Mouse (Mus musculus): ENCODE results near the gene Tmbim1. TPM values are rescaled to one million over a fixed set of nuclear protein-coding genes. Genes with fewer than 3 reads are reported as not detected.

The Tmbim1 gene
- polyA plus RNA-seq, 1 experiment from 2014 or later: 25.5 TPM

- H3K27me3 ChIP-seq (ENCODE audit: insufficient read depth, low read length): no peaks in the 10 kb centered on the region
These were observed 26.9 kb downstream of the Tmbim1 start, which contains the start of gene Gpbar1 for GRCm38 (mm10) chr1:74278538-74278937. TSS of gene Gpbar1 (plus strand) at chr1:74278550.

GRCm38 (mm10) chr1:74277883-74278537 lies 27.4 kb downstream of the Tmbim1 start:
- TF ChIP-seq CTCF (IDR thresholded peaks at IDR 0.05; ENCODE audit: low read depth): no peak
- H3K4me2 ChIP-seq: no peak overlapping the region
- H3K36me3 ChIP-seq (ENCODE audit: insufficient read depth): peaks cover 43% of the 10 kb centered on the region
- no peak for DNase-seq
- no peak overlapping the region for H3K27ac ChIP-seq (ENCODE audit: low read depth)
- no peaks in the 10 kb centered on the region for H3K27me3 ChIP-seq (ENCODE audit: insufficient read depth, low read length)
- no peak overlapping the region for H3K9ac ChIP-seq
- 57% methylated on average over 8 of the region's 8 CpGs for WGBS
- ATAC-seq (ENCODE audit: insufficient read depth): no peak
- no peaks in the 10 kb centered on the region for H3K9me3 ChIP-seq (ENCODE audit: low read depth, low read length)
- H3K4me1 ChIP-seq (ENCODE audit: insufficient read depth): no peaks in the 10 kb centered on the region
- no peak overlapping the region for H3K4me3 ChIP-seq (ENCODE audit: low read depth, low read length)

More at GRCm38 (mm10) chr1:74278538-74278937, 26.9 kb downstream of the Tmbim1 start, which contains the start of gene Gpbar1:
- Histone ChIP-seq H3K36me3 (ENCODE audit: insufficient read depth) (peaks cover 46% of the 10 kb centered on the region), H3K4me2 (no peak within 1 kb of the TSS), H3K9me3 (ENCODE audit: low read depth, low read length) (no peaks in the 10 kb centered on the region), H3K9ac (no peak within 1 kb of the TSS), H3K4me3 (ENCODE audit: low read depth, low read length) (no peak within 1 kb of the TSS), H3K4me1 (ENCODE audit: insufficient read depth) (no peaks in the 10 kb centered on the region), H3K27ac (ENCODE audit: low read depth) (no peak within 1 kb of the TSS)
- DNase-seq (no peak), ATAC-seq (ENCODE audit: insufficient read depth) (no peak)
- TF ChIP-seq CTCF (IDR thresholded peaks at IDR 0.05; ENCODE audit: low read depth): no peak
- 86% methylated on average over 10 of the region's 10 CpGs for WGBS

GRCm38 (mm10) chr1:74277041-74277440 lies 28.4 kb downstream of the Tmbim1 start:
- H3K9me3 ChIP-seq (ENCODE audit: low read depth, low read length): no peaks in the 10 kb centered on the region
- no peak for ATAC-seq (ENCODE audit: insufficient read depth)
- no peak overlapping the region for H3K4me2 ChIP-seq
- H3K9ac ChIP-seq: no peak overlapping the region
- peaks cover 33% of the 10 kb centered on the region for H3K36me3 ChIP-seq (ENCODE audit: insufficient read depth)
- H3K4me1 ChIP-seq (ENCODE audit: insufficient read depth): no peaks in the 10 kb centered on the region
- H3K27me3 ChIP-seq (ENCODE audit: insufficient read depth, low read length): no peaks in the 10 kb centered on the region
- no peak for DNase-seq
- TF ChIP-seq CTCF (IDR thresholded peaks at IDR 0.05; ENCODE audit: low read depth): no peak
- H3K27ac ChIP-seq (ENCODE audit: low read depth): no peak overlapping the region
- 64% methylated on average over 6 of the region's 6 CpGs for WGBS
- no peak overlapping the region for H3K4me3 ChIP-seq (ENCODE audit: low read depth, low read length)

- no peaks in the 10 kb centered on the region for H3K27me3 ChIP-seq (ENCODE audit: insufficient read depth, low read length)
- H3K9me3 ChIP-seq (ENCODE audit: low read depth, low read length): no peaks in the 10 kb centered on the region
- H3K4me1 ChIP-seq (ENCODE audit: insufficient read depth): no peaks in the 10 kb centered on the region
- ATAC-seq (ENCODE audit: insufficient read depth): peak; percentile 47
- no peak overlapping the region for H3K4me3 ChIP-seq (ENCODE audit: low read depth, low read length)
- 0 out of 2 replicates have a peak overlapping the region, but pooled peaks have one; percentile 33 for H3K27ac ChIP-seq (ENCODE audit: low read depth)
- 14% methylated on average over 9 of the region's 9 CpGs for WGBS
- DNase-seq: peak; percentile 60
- peaks cover 13% of the 10 kb centered on the region for H3K36me3 ChIP-seq (ENCODE audit: insufficient read depth)
- no peak overlapping the region for H3K9ac ChIP-seq
- TF ChIP-seq CTCF (IDR thresholded peaks at IDR 0.05; ENCODE audit: low read depth): no peak
- peak overlapping the region; percentile 3; the same call in 1 of the 2 replicates for H3K4me2 ChIP-seq
These were observed 30.4 kb downstream of the Tmbim1 start for GRCm38 (mm10) chr1:74275015-74275414.

- Histone ChIP-seq H3K27ac (ENCODE audit: low read depth) (no peak overlapping the region), H3K9me3 (ENCODE audit: low read depth, low read length) (no peaks in the 10 kb centered on the region), H3K4me2 (no peak overlapping the region), H3K9ac (no peak overlapping the region), H3K36me3 (ENCODE audit: insufficient read depth) (peaks cover 25% of the 10 kb centered on the region), H3K4me3 (ENCODE audit: low read depth, low read length) (no peak overlapping the region), H3K4me1 (ENCODE audit: insufficient read depth) (no peaks in the 10 kb centered on the region), H3K27me3 (ENCODE audit: insufficient read depth, low read length) (no peaks in the 10 kb centered on the region)
- ATAC-seq (ENCODE audit: insufficient read depth): no peak
- peak; percentile 57 for DNase-seq
- no peak for TF ChIP-seq CTCF (IDR thresholded peaks at IDR 0.05; ENCODE audit: low read depth)
- WGBS: 54% methylated on average over 4 of the region's 4 CpGs
These were observed 33.8 kb downstream of the Tmbim1 start for GRCm38 (mm10) chr1:74271659-74272058.

- peaks cover 54% of the 10 kb centered on the region for H3K36me3 ChIP-seq (ENCODE audit: insufficient read depth)
- H3K4me3 ChIP-seq (ENCODE audit: low read depth, low read length): no peak overlapping the region
- DNase-seq (peak; percentile 33), ATAC-seq (ENCODE audit: insufficient read depth) (no peak)
- WGBS: 83% methylated on average over 8 of the region's 8 CpGs
- H3K9me3 ChIP-seq (ENCODE audit: low read depth, low read length): no peaks in the 10 kb centered on the region
- no peak overlapping the region for H3K27ac ChIP-seq (ENCODE audit: low read depth)
- no peaks in the 10 kb centered on the region for H3K4me1 ChIP-seq (ENCODE audit: insufficient read depth)
- 0 out of 2 replicates have a peak, but pooled peaks have one; percentile 5 for TF ChIP-seq CTCF (IDR thresholded peaks at IDR 0.05; ENCODE audit: low read depth)
- H3K27me3 ChIP-seq (ENCODE audit: insufficient read depth, low read length): no peaks in the 10 kb centered on the region
- H3K4me2 ChIP-seq: no peak overlapping the region
- no peak overlapping the region for H3K9ac ChIP-seq
These were observed 36.7 kb downstream of the Tmbim1 start for GRCm38 (mm10) chr1:74268750-74269149.

- Histone ChIP-seq H3K27me3 (ENCODE audit: insufficient read depth, low read length) (no peaks in the 10 kb centered on the region), H3K36me3 (ENCODE audit: insufficient read depth) (peaks cover 95% of the 10 kb centered on the region), H3K4me1 (ENCODE audit: insufficient read depth) (no peaks in the 10 kb centered on the region), H3K4me3 (ENCODE audit: low read depth, low read length) (no peak overlapping the region), H3K9me3 (ENCODE audit: low read depth, low read length) (no peaks in the 10 kb centered on the region), H3K9ac (no peak overlapping the region), H3K27ac (ENCODE audit: low read depth) (no peak overlapping the region), H3K4me2 (no peak overlapping the region)
- no peak for TF ChIP-seq CTCF (IDR thresholded peaks at IDR 0.05; ENCODE audit: low read depth)
- DNase-seq: no peak
- 79% methylated on average over 6 of the region's 6 CpGs for WGBS
- ATAC-seq (ENCODE audit: insufficient read depth): no peak
These were observed 42.9 kb downstream of the Tmbim1 start for GRCm38 (mm10) chr1:74262510-74262909.

Measured in lung, embryonic 14.5 days (tissue).